Mouse (Mus musculus) testis, postnatal 10 days (tissue): ENCODE data around the gene Olfr1259.
"Not testable (repeated sequence)": the region's sequence is repeated elsewhere in the genome, so short reads cannot be mapped to it uniquely, and the experiment has no call there.

ENCODE experiments used
- DNase-seq: peaks from one replicate; pipeline ENCODE4 v3.0.0; 2021; ENCODE audit warnings: low spot score

Gene Olfr1259

DNA sequence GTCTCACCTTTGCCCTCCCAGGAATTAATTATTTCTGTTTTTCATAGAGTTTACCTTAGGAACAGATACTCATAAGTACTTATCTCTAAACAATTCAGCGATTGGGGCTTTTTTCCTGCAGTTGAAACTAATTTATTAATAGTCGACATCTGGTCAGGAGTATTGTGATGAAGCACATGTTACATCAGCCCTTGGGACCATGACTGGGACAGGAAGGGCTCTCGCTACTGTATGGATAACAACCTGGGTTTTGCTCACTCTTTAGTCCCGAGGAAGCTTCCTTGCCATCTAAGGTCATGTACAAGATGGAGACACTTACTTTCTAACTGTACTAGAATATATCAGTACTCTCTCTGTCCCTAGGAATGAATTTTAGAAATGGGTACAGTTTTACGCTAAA is at the start of gene Olfr1259:
Gene Olfr1259 (minus strand): TSS at position 101 of the 400 bp plus-strand sequence.
- no peak for DNase-seq

DNA sequence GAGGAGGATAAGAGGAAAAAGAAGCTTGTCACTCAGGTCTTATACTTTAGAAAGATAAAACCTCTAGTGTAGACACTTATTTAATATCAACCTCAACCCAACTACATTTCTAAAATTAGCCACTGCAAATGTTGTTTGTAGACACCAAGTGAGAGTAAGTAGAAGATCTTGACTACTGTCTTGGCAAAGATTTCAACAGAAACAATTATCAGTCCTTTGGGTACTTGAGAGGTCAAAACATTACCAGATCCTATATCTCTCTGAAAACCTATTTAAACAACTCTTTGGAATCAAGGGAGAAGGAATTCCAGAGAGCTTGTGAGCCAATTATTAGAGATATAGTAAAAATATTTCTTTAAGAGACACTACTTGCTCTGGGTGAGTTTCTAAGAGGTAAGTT is 42.5 kb upstream of the Olfr1259 start, which contains the start of gene Olfr1261:
Gene Olfr1261 (plus strand): TSS at position 301 of the 400 bp plus-strand sequence.
- no peak for DNase-seq

DNA sequence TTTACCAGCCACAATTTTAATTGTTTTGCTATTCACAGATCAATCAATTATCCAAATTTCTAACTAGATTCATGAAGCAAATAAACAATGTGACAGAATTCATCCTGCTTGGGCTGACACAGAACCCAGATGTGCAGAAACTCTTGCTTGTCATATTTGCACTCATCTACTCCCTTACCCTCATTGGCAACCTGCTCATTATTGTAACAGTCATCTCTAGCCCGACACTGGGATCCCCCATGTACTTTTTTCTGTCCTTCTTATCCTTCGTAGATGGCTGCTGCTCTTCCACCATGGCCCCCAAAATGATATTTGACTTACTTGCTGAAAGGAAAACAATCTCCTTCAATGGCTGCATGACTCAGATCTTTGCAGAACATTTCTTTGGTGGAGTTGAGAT is 29.2 kb upstream of the Olfr1259 start:
- DNase-seq = no peak

DNA sequence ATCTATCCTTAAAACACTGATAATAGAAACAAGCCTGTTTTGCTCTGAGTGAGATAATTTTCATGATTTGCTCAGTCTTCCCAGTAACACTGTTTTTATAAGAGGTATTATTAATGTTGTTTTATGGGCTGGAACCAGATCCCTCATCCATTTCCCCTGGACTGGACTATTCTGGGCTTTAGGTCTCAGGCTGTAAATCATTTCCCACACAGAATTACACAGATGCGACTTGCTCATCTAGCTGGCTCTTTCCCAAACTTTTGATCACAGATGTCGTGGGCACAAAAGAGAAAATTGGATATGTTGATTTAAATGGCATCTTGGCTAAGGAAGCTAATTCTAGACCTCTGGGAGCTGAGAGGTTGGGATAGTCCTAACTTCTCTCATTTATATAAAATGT is 25.7 kb upstream of the Olfr1259 start, which contains the start of gene Olfr1260:
Gene Olfr1260 (plus strand): TSS at position 157 of the 400 bp plus-strand sequence.
- no peak for DNase-seq

DNA sequence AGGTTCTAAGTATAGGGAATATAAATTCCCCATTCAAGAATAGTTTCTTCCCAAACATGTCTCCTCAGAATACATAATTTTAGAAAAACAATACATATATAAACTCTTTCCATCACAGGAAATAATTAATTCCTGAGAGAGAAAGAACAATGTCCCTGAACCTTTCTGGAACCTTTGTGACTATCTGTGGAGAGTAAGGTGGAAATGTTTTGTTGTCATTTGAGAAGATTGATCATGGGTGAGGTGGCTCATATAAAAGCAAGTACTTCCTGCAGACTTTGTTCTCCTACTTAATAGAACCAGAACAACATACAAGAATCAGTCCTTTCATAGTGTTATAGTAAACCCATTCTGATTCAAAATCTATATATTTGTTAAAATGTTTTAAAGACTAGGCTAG is 21.5 kb downstream of the Olfr1259 start, which contains the start of gene Olfr1258:
Gene Olfr1258 (plus strand): TSS at position 301 of the 400 bp plus-strand sequence.
- DNase-seq = no peak

DNA sequence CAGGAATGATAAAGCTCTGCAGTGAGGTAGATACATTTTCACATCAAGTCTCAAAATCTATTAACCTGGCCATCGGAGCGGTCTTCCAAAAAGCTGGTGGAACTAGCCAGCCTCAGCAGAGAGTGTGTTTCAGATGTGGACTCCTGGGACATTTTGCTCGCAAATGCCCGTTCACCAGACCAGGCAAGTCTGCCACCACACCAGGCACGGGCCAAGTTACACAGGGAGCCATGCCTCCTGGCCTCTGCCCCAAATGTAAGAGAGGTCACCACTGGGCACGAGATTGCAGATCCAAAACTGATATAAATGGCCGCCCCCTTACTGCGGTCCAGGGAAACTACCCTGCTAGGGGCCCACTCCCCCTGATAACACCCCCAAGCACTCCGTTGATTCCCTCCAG is 35.8 kb downstream of the Olfr1259 start:
- not testable (repeated sequence) for DNase-seq
